Mouse (Mus musculus) spleen, adult 2 months (tissue): ENCODE results near the gene Acyp2. TPM values are rescaled to one million over a fixed set of nuclear protein-coding genes. Genes with fewer than 3 reads are reported as not detected.

Experiments used
- DNase-seq, 2 experiments: peaks; one replicate each; pipeline versions ENCODE4 v3.0.0 to v3.0.0-alpha.2; 2012 to 2021; ENCODE audit warnings: low spot score in 2 of 2, low read depth in 1 of 2
- H3K27ac ChIP-seq: fragments of 200-500 bp; 2 replicates; pipeline ENCODE4 v1.5.1; 2012; ENCODE audit warnings: low read length, inconsistent platforms; ENCODE audit not compliant: insufficient read depth
- H3K27me3 ChIP-seq: fragments of 200-500 bp; 2 replicates; pipeline ENCODE4 v1.6.1; 2012; ENCODE audit warnings: mild to moderate bottlenecking, moderate library complexity, low read length, inconsistent platforms; ENCODE audit not compliant: control insufficient read depth, insufficient read depth
- H3K36me3 ChIP-seq: fragments of 200-500 bp; 2 replicates; pipeline ENCODE4 v1.6.1; 2012; ENCODE audit warnings: mild to moderate bottlenecking, low read length, inconsistent platforms; ENCODE audit not compliant: control insufficient read depth, insufficient read depth
- H3K4me1 ChIP-seq: fragments of 200-500 bp; 2 replicates; pipeline ENCODE4 v1.6.1; 2011; ENCODE audit warnings: inconsistent platforms; ENCODE audit not compliant: control insufficient read depth, insufficient read depth, insufficient read length
- H3K4me3 ChIP-seq: fragments of 200-500 bp; 2 replicates; pipeline ENCODE4 v1.5.1; 2011; ENCODE audit warnings: mild to moderate bottlenecking, inconsistent platforms; ENCODE audit not compliant: insufficient read depth, insufficient read length; ENCODE audit errors: extremely low read depth
- CTCF ChIP-seq: fragments of 200-500 bp; IDR thresholded peaks from 2 replicates; pipeline ENCODE4 v1.5.1; 2011; ENCODE audit warnings: mild to moderate bottlenecking, inconsistent platforms; ENCODE audit not compliant: insufficient read depth, insufficient read length, insufficient replicate concordance; ENCODE audit errors: extremely low read depth
- POLR2A ChIP-seq: fragments of 200-500 bp; IDR thresholded peaks from 2 replicates; pipeline ENCODE4 v1.6.1; 2011; ENCODE audit warnings: low read depth, low read length, inconsistent platforms
- WGBS: fragments of 180-500 bp; shearing (Covaris S2); methylation state at CpG from one replicate; pipeline ENCODE4 v1.1.7; 2018; 5-methylcytosine and 5-hydroxymethylcytosine counted together
- polyA plus RNA-seq: library from polyadenylated mRNA; depleted of rRNA; stranded (reverse); fragments of >200 nt; gene quantifications from 2 replicates; pipeline ENCODE4 v1.2.3, GENCODE M21; 2012; rRNA removed

Acyp2 gene
- polyA plus RNA-seq, 1 experiment: 1.4 TPM

GRCm38 (mm10) chr11:30498738-30499355 lies 150.5 kb downstream of the Acyp2 start:
- TF ChIP-seq CTCF (no peak), POLR2A (no peak)
- WGBS: 82% methylated on average over 3 of the region's 3 CpGs

GRCm38 (mm10) chr11:30497151-30497550 lies 152.2 kb downstream of the Acyp2 start:
- TF ChIP-seq POLR2A (no peak), CTCF (no peak)
- no peak for DNase-seq
- H3K4me3 ChIP-seq: no peak overlapping the region
- no peaks in the 10 kb centered on the region for H3K36me3 ChIP-seq
- 59% methylated on average over 2 of the region's 2 CpGs for WGBS
- no peaks in the 10 kb centered on the region for H3K4me1 ChIP-seq
- no peak overlapping the region for H3K27ac ChIP-seq
- no peaks in the 10 kb centered on the region for H3K27me3 ChIP-seq

More at GRCm38 (mm10) chr11:30498738-30499355, 150.5 kb downstream of the Acyp2 start:
- Histone ChIP-seq H3K36me3 (no peaks in the 10 kb centered on the region), H3K4me1 (no peaks in the 10 kb centered on the region), H3K4me3 (no peak overlapping the region), H3K27me3 (no peaks in the 10 kb centered on the region), H3K27ac (no peak overlapping the region)
- DNase-seq: no peak

GRCm38 (mm10) chr11:30491515-30492260 lies 157.7 kb downstream of the Acyp2 start:
- no peaks in the 10 kb centered on the region for H3K4me1 ChIP-seq
- no peak for DNase-seq
- H3K27me3 ChIP-seq: no peaks in the 10 kb centered on the region
- TF ChIP-seq POLR2A (no peak), CTCF (no peak)
- H3K36me3 ChIP-seq: no peaks in the 10 kb centered on the region
- no peak overlapping the region for H3K4me3 ChIP-seq
- H3K27ac ChIP-seq: no peak overlapping the region

- Histone ChIP-seq H3K4me3 (no peak overlapping the region), H3K36me3 (no peaks in the 10 kb centered on the region), H3K4me1 (no peaks in the 10 kb centered on the region), H3K27ac (no peak overlapping the region), H3K27me3 (no peaks in the 10 kb centered on the region)
- WGBS: 65% methylated on average over 10 of the region's 10 CpGs
- TF ChIP-seq POLR2A (no peak), CTCF (no peak)
- DNase-seq: no peak
Measured at GRCm38 (mm10) chr11:30488183-30488582, 161.2 kb downstream of the Acyp2 start.

GRCm38 (mm10) chr11:30483286-30483685 lies 166.1 kb downstream of the Acyp2 start:
- H3K4me3 ChIP-seq: no peak overlapping the region
- TF ChIP-seq CTCF: no peak
- no peak for TF ChIP-seq POLR2A

GRCm38 (mm10) chr11:30471751-30472593 lies 177.4 kb downstream of the Acyp2 start, which contains the start of gene 4930505A04Rik:
TSS of gene 4930505A04Rik (minus strand) at chr11:30471827.
- no peaks in the 10 kb centered on the region for H3K4me1 ChIP-seq
- peak in 1 of 2 experiments; percentile 3 for DNase-seq
- H3K36me3 ChIP-seq: no peaks in the 10 kb centered on the region
- H3K27me3 ChIP-seq: no peaks in the 10 kb centered on the region
- no peak within 1 kb of the TSS for H3K27ac ChIP-seq
- TF ChIP-seq CTCF (no peak), POLR2A (no peak)
- H3K4me3 ChIP-seq: 0 out of 2 replicates have a peak within 1 kb of the TSS, but pooled peaks have one; percentile 5
- whole genome bisulfite sequencing: 15% methylated on average over 17 of the region's 17 CpGs

More at GRCm38 (mm10) chr11:30483286-30483685, 166.1 kb downstream of the Acyp2 start:
- H3K4me1 ChIP-seq: no peaks in the 10 kb centered on the region
- no peak for DNase-seq
- 87% methylated on average over 4 of the region's 4 CpGs for WGBS
- H3K27me3 ChIP-seq: no peaks in the 10 kb centered on the region
- H3K36me3 ChIP-seq: no peaks in the 10 kb centered on the region
- no peak overlapping the region for H3K27ac ChIP-seq

GRCm38 (mm10) chr11:30471187-30471586 lies 178.2 kb downstream of the Acyp2 start:
- H3K27me3 ChIP-seq: no peaks in the 10 kb centered on the region
- H3K36me3 ChIP-seq: no peaks in the 10 kb centered on the region
- no peak for TF ChIP-seq POLR2A
- WGBS: 75% methylated on average over 8 of the region's 8 CpGs
- no peak for DNase-seq
- H3K27ac ChIP-seq: no peak overlapping the region
- no peak overlapping the region for H3K4me3 ChIP-seq
- H3K4me1 ChIP-seq: no peaks in the 10 kb centered on the region

Other genes with a start within 250 kb of the Acyp2 start
- gene 4930505A04Rik, start 177.8 kb downstream of the Acyp2 start, polyA plus RNA-seq: not detected in 2 replicates
- 4.3 TPM in 2 replicates for gene Psme4, start 122.1 kb upstream of the Acyp2 start, polyA plus RNA-seq
- gene Gpr75, start 235.8 kb upstream of the Acyp2 start, polyA plus RNA-seq: 0.06 TPM in 2 replicates
- 1.7 and 2.2 TPM in 2 replicates for gene Asb3, start 235.8 kb upstream of the Acyp2 start, polyA plus RNA-seq